Mouse (Mus musculus): Measurements from ENCODE around the gene Gca. TPM values are rescaled to one million over a fixed set of nuclear protein-coding genes. Genes with fewer than 3 reads are reported as not detected.
"Not testable (repeated sequence)": the region's sequence is repeated elsewhere in the genome, so short reads cannot be mapped to it uniquely, and the experiment has no call there.

The Gca gene
- total RNA-seq, 1 experiment from 2014 or later: 12.0 TPM

- ATAC-seq (ENCODE audit: extremely low read depth, insufficient number of reproducible peaks, low FRiP score, poor library complexity, severe bottlenecking): no peak
Observed at GRCm38 (mm10) chr2:62664839-62665238, 754 bp downstream of the Gca start.

GRCm38 (mm10) chr2:62665536-62665935 is 1.5 kb downstream of the Gca start:
- no peak for ATAC-seq (ENCODE audit: extremely low read depth, insufficient number of reproducible peaks, low FRiP score, poor library complexity, severe bottlenecking)

- ATAC-seq (ENCODE audit: extremely low read depth, insufficient number of reproducible peaks, low FRiP score, poor library complexity, severe bottlenecking): no peak
Observed at GRCm38 (mm10) chr2:62669848-62670247, 5.8 kb downstream of the Gca start.

- ATAC-seq (ENCODE audit: extremely low read depth, insufficient number of reproducible peaks, low FRiP score, poor library complexity, severe bottlenecking): no peak
Observed at GRCm38 (mm10) chr2:62670301-62670700, 6.2 kb downstream of the Gca start.

- ATAC-seq (ENCODE audit: extremely low read depth, insufficient number of reproducible peaks, low FRiP score, poor library complexity, severe bottlenecking): no peak
Observed at GRCm38 (mm10) chr2:62670767-62671166, 6.7 kb downstream of the Gca start.

- ATAC-seq (ENCODE audit: extremely low read depth, insufficient number of reproducible peaks, low FRiP score, poor library complexity, severe bottlenecking): 0 out of 2 replicates have a peak, but pooled peaks have one; percentile 46
Observed at GRCm38 (mm10) chr2:62672788-62673187, 8.7 kb downstream of the Gca start.

- no peak for ATAC-seq (ENCODE audit: extremely low read depth, insufficient number of reproducible peaks, low FRiP score, poor library complexity, severe bottlenecking)
Observed at GRCm38 (mm10) chr2:62681667-62682066, 17.6 kb downstream of the Gca start.

- peak; percentile 69 for ATAC-seq (ENCODE audit: extremely low read depth, insufficient number of reproducible peaks, low FRiP score, poor library complexity, severe bottlenecking)
Observed at GRCm38 (mm10) chr2:62684989-62685595, 21.0 kb downstream of the Gca start.

- no peak for ATAC-seq (ENCODE audit: extremely low read depth, insufficient number of reproducible peaks, low FRiP score, poor library complexity, severe bottlenecking)
Observed at GRCm38 (mm10) chr2:62685934-62686333, 21.8 kb downstream of the Gca start.

GRCm38 (mm10) chr2:62706313-62706712 is 42.2 kb downstream of the Gca start:
- ATAC-seq (ENCODE audit: extremely low read depth, insufficient number of reproducible peaks, low FRiP score, poor library complexity, severe bottlenecking): no peak

- no peak for ATAC-seq (ENCODE audit: extremely low read depth, insufficient number of reproducible peaks, low FRiP score, poor library complexity, severe bottlenecking)
Observed at GRCm38 (mm10) chr2:62709633-62710032, 45.5 kb downstream of the Gca start.

GRCm38 (mm10) chr2:62714362-62714761 is 50.3 kb downstream of the Gca start:
- not testable (repeated sequence) for ATAC-seq (ENCODE audit: extremely low read depth, insufficient number of reproducible peaks, low FRiP score, poor library complexity, severe bottlenecking)

GRCm38 (mm10) chr2:62715260-62715659 is 51.2 kb downstream of the Gca start:
- no peak for ATAC-seq (ENCODE audit: extremely low read depth, insufficient number of reproducible peaks, low FRiP score, poor library complexity, severe bottlenecking)

- no peak for ATAC-seq (ENCODE audit: extremely low read depth, insufficient number of reproducible peaks, low FRiP score, poor library complexity, severe bottlenecking)
Observed at GRCm38 (mm10) chr2:62717270-62717669, 53.2 kb downstream of the Gca start.

- ATAC-seq (ENCODE audit: extremely low read depth, insufficient number of reproducible peaks, low FRiP score, poor library complexity, severe bottlenecking): no peak
Observed at GRCm38 (mm10) chr2:62718411-62718810, 54.3 kb downstream of the Gca start.

- no peak for ATAC-seq (ENCODE audit: extremely low read depth, insufficient number of reproducible peaks, low FRiP score, poor library complexity, severe bottlenecking)
Observed at GRCm38 (mm10) chr2:62725946-62726345, 61.9 kb downstream of the Gca start.

- no peak for ATAC-seq (ENCODE audit: extremely low read depth, insufficient number of reproducible peaks, low FRiP score, poor library complexity, severe bottlenecking)
Observed at GRCm38 (mm10) chr2:62727732-62728131, 63.6 kb downstream of the Gca start.

GRCm38 (mm10) chr2:62730671-62731070 is 66.6 kb downstream of the Gca start:
- no peak for ATAC-seq (ENCODE audit: extremely low read depth, insufficient number of reproducible peaks, low FRiP score, poor library complexity, severe bottlenecking)

GRCm38 (mm10) chr2:62743098-62743497 is 79.0 kb downstream of the Gca start:
- ATAC-seq (ENCODE audit: extremely low read depth, insufficient number of reproducible peaks, low FRiP score, poor library complexity, severe bottlenecking): no peak

Data from neutrophil, adult 5-6 weeks (primary cell).